Mouse (Mus musculus): ENCODE data around the gene Ptprq. TPM values are rescaled to one million over a fixed set of nuclear protein-coding genes. Genes with fewer than 3 reads are reported as not detected.
A peak's percentile ranks its signal among the peaks of the same experiment; 100 is the strongest.

Gene Ptprq
- polyA plus RNA-seq, 1 experiment from 2014 or later = 0.08 TPM

- Histone ChIP-seq H3K9ac (no peak overlapping the region), H3K9me3 (no peaks in the 10 kb centered on the region), H3K27ac (replicated peaks) (no peak overlapping the region), H3K4me1 (replicated peaks) (no peaks in the 10 kb centered on the region), H3K4me3 (no peak overlapping the region), H3K4me2 (no peak overlapping the region), H3K36me3 (no peaks in the 10 kb centered on the region), H3K27me3 (no peaks in the 10 kb centered on the region)
- ATAC-seq (ENCODE audit: low FRiP score, low read depth) = no peak
- WGBS = 46% methylated on average over 3 of the region's 3 CpGs
These were observed 15.4 kb downstream of the Ptprq start for GRCm38 (mm10) chr10:107704443-107704842.

GRCm38 (mm10) chr10:107700944-107701343 lies 18.9 kb downstream of the Ptprq start:
- H3K4me2 ChIP-seq = no peak overlapping the region
- H3K9ac ChIP-seq = no peak overlapping the region
- H3K9me3 ChIP-seq = no peaks in the 10 kb centered on the region
- no peak overlapping the region for H3K4me3 ChIP-seq
- H3K4me1 ChIP-seq (replicated peaks) = no peaks in the 10 kb centered on the region
- ATAC-seq (ENCODE audit: low FRiP score, low read depth) = no peak
- no peak overlapping the region for H3K27ac ChIP-seq (replicated peaks)
- H3K27me3 ChIP-seq = no peaks in the 10 kb centered on the region
- 92% methylated on average over 3 of the region's 3 CpGs for WGBS
- H3K36me3 ChIP-seq = no peaks in the 10 kb centered on the region

GRCm38 (mm10) chr10:107698716-107699115 lies 21.1 kb downstream of the Ptprq start:
- H3K36me3 ChIP-seq = no peaks in the 10 kb centered on the region
- H3K9me3 ChIP-seq = no peaks in the 10 kb centered on the region
- no peak overlapping the region for H3K9ac ChIP-seq
- no peak overlapping the region for H3K4me3 ChIP-seq
- no peaks in the 10 kb centered on the region for H3K27me3 ChIP-seq
- no peaks in the 10 kb centered on the region for H3K4me1 ChIP-seq (replicated peaks)
- 90% methylated on average over 2 of the region's 2 CpGs for WGBS
- ATAC-seq (ENCODE audit: low FRiP score, low read depth) = no peak
- no peak overlapping the region for H3K27ac ChIP-seq (replicated peaks)
- H3K4me2 ChIP-seq = no peak overlapping the region

- H3K9me3 ChIP-seq = no peaks in the 10 kb centered on the region
- WGBS = 85% methylated on average over 5 of the region's 5 CpGs
- H3K27me3 ChIP-seq = no peaks in the 10 kb centered on the region
- H3K27ac ChIP-seq (replicated peaks) = no peak overlapping the region
- H3K4me1 ChIP-seq (replicated peaks) = no peaks in the 10 kb centered on the region
- H3K9ac ChIP-seq = no peak overlapping the region
- no peaks in the 10 kb centered on the region for H3K36me3 ChIP-seq
- no peak overlapping the region for H3K4me3 ChIP-seq
- H3K4me2 ChIP-seq = no peak overlapping the region
- ATAC-seq (ENCODE audit: low FRiP score, low read depth) = no peak
These were observed 22.7 kb downstream of the Ptprq start for GRCm38 (mm10) chr10:107697177-107697576.

- Histone ChIP-seq H3K4me3 (no peak overlapping the region), H3K9me3 (no peaks in the 10 kb centered on the region), H3K4me2 (no peak overlapping the region), H3K27ac (replicated peaks) (no peak overlapping the region), H3K36me3 (no peaks in the 10 kb centered on the region), H3K27me3 (no peaks in the 10 kb centered on the region), H3K9ac (no peak overlapping the region), H3K4me1 (replicated peaks) (no peaks in the 10 kb centered on the region)
- 82% methylated on average over 6 of the region's 6 CpGs for WGBS
- ATAC-seq (ENCODE audit: low FRiP score, low read depth) = no peak
These were observed 32.5 kb downstream of the Ptprq start for GRCm38 (mm10) chr10:107687382-107687781.

GRCm38 (mm10) chr10:107675994-107676393 lies 43.9 kb downstream of the Ptprq start:
- no peaks in the 10 kb centered on the region for H3K36me3 ChIP-seq
- 82% methylated on average over 1 of the region's 1 CpGs for WGBS
- no peak overlapping the region for H3K4me2 ChIP-seq
- H3K4me3 ChIP-seq = no peak overlapping the region
- ATAC-seq (ENCODE audit: low FRiP score, low read depth) = no peak
- no peak overlapping the region for H3K9ac ChIP-seq
- H3K4me1 ChIP-seq (replicated peaks) = no peaks in the 10 kb centered on the region
- no peaks in the 10 kb centered on the region for H3K9me3 ChIP-seq
- H3K27me3 ChIP-seq = no peaks in the 10 kb centered on the region
- no peak overlapping the region for H3K27ac ChIP-seq (replicated peaks)

- H3K9me3 ChIP-seq = no peaks in the 10 kb centered on the region
- H3K9ac ChIP-seq = no peak overlapping the region
- H3K27me3 ChIP-seq = no peaks in the 10 kb centered on the region
- H3K36me3 ChIP-seq = no peaks in the 10 kb centered on the region
- 89% methylated on average over 4 of the region's 4 CpGs for WGBS
- H3K4me2 ChIP-seq = no peak overlapping the region
- H3K4me1 ChIP-seq (replicated peaks) = no peaks in the 10 kb centered on the region
- H3K27ac ChIP-seq (replicated peaks) = no peak overlapping the region
- ATAC-seq (ENCODE audit: low FRiP score, low read depth) = no peak
- H3K4me3 ChIP-seq = no peak overlapping the region
These were observed 51.3 kb downstream of the Ptprq start for GRCm38 (mm10) chr10:107668374-107669094.

GRCm38 (mm10) chr10:107662372-107663065 lies 57.3 kb downstream of the Ptprq start:
- no peak overlapping the region for H3K4me3 ChIP-seq
- no peaks in the 10 kb centered on the region for H3K36me3 ChIP-seq
- H3K4me2 ChIP-seq = no peak overlapping the region
- H3K27ac ChIP-seq (replicated peaks) = no peak overlapping the region
- no peak overlapping the region for H3K9ac ChIP-seq
- no peaks in the 10 kb centered on the region for H3K4me1 ChIP-seq (replicated peaks)
- no peaks in the 10 kb centered on the region for H3K9me3 ChIP-seq
- 40% methylated on average over 5 of the region's 5 CpGs for WGBS
- ATAC-seq (ENCODE audit: low FRiP score, low read depth) = peak; percentile 63; the same call in 1 of the 2 replicates
- H3K27me3 ChIP-seq = no peaks in the 10 kb centered on the region

- H3K36me3 ChIP-seq = no peaks in the 10 kb centered on the region
These were observed 57.9 kb downstream of the Ptprq start for GRCm38 (mm10) chr10:107661970-107662369.

GRCm38 (mm10) chr10:107659141-107659540 lies 60.7 kb downstream of the Ptprq start:
- Histone ChIP-seq H3K4me3 (no peak overlapping the region), H3K4me1 (replicated peaks) (no peaks in the 10 kb centered on the region), H3K27ac (replicated peaks) (no peak overlapping the region), H3K36me3 (no peaks in the 10 kb centered on the region), H3K27me3 (no peaks in the 10 kb centered on the region), H3K4me2 (no peak overlapping the region), H3K9me3 (no peaks in the 10 kb centered on the region), H3K9ac (no peak overlapping the region)
- WGBS = 90% methylated on average over 2 of the region's 2 CpGs
- ATAC-seq (ENCODE audit: low FRiP score, low read depth) = no peak

More at GRCm38 (mm10) chr10:107661970-107662369, 57.9 kb downstream of the Ptprq start:
- H3K4me2 ChIP-seq = no peak overlapping the region
- no peaks in the 10 kb centered on the region for H3K27me3 ChIP-seq
- ATAC-seq (ENCODE audit: low FRiP score, low read depth) = 0 out of 2 replicates have a peak, but pooled peaks have one; percentile 8
- 87% methylated on average over 3 of the region's 3 CpGs for WGBS
- H3K27ac ChIP-seq (replicated peaks) = no peak overlapping the region
- no peaks in the 10 kb centered on the region for H3K9me3 ChIP-seq
- no peaks in the 10 kb centered on the region for H3K4me1 ChIP-seq (replicated peaks)
- H3K4me3 ChIP-seq = no peak overlapping the region
- H3K9ac ChIP-seq = no peak overlapping the region

- Histone ChIP-seq H3K27ac (replicated peaks) (no peak overlapping the region), H3K9me3 (no peaks in the 10 kb centered on the region), H3K4me2 (no peak overlapping the region), H3K4me3 (no peak overlapping the region), H3K36me3 (no peaks in the 10 kb centered on the region), H3K9ac (no peak overlapping the region), H3K27me3 (no peaks in the 10 kb centered on the region), H3K4me1 (replicated peaks) (no peaks in the 10 kb centered on the region)
- ATAC-seq (ENCODE audit: low FRiP score, low read depth) = no peak
- 96% methylated on average over 2 of the region's 2 CpGs for WGBS
These were observed 70.2 kb downstream of the Ptprq start for GRCm38 (mm10) chr10:107649687-107650086.

GRCm38 (mm10) chr10:107628104-107628503 lies 91.7 kb downstream of the Ptprq start:
- Histone ChIP-seq H3K9me3 (no peaks in the 10 kb centered on the region), H3K4me2 (no peak overlapping the region), H3K9ac (no peak overlapping the region), H3K27ac (replicated peaks) (no peak overlapping the region), H3K36me3 (no peaks in the 10 kb centered on the region), H3K27me3 (no peaks in the 10 kb centered on the region), H3K4me1 (replicated peaks) (no peaks in the 10 kb centered on the region), H3K4me3 (no peak overlapping the region)
- 74% methylated on average over 3 of the region's 3 CpGs for WGBS
- no peak for ATAC-seq (ENCODE audit: low FRiP score, low read depth)

Measured in hindbrain, embryonic 15.5 days (tissue).